Mouse (Mus musculus) erythroblast, embryonic 14.5 days (primary cell): ENCODE data around the gene Palm2.

Experiments
- GATA1 ChIP-seq: IDR thresholded peaks from 2 replicates; pipeline ENCODE4 v1.6.1; 2012; ENCODE audit warnings: low read length, inconsistent platforms, mixed read lengths
- TAL1 ChIP-seq: IDR thresholded peaks from 3 replicates; pipeline ENCODE4 v1.6.1; 2012; ENCODE audit warnings: low read length, inconsistent platforms, mixed read lengths

DNA sequence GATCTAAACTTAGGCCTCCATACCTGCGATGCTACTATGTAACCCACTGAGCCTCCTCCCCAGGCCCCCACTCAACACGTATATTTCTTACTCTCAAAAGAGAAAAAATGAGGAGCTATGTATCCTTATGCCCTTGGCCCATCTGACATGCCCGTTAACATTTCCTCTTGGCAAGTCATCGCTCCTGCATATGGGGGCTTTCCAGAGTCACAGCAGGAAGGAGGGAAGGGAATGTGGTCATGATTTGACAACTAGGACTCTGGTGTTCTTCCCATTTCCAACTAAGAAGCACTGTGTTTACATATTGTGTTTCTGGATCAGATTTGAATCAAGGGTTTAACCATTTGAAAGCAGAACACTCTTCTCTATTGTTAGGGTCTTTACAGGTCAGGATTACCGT lies 267.5 kb downstream of the Palm2 start:
- no peak for TF ChIP-seq TAL1
- TF ChIP-seq GATA1, result no peak
